Mouse (Mus musculus) retina, embryonic 14.5 days (tissue): ENCODE measurements around the gene Olfr1248.
"Not testable (repeated sequence)": the region's sequence is repeated elsewhere in the genome, so short reads cannot be mapped to it uniquely, and the experiment has no call there.

Experiments used
- DNase-seq: peaks from one replicate; pipeline ENCODE4 v3.0.0-alpha.2; 2015; ENCODE audit warnings: low spot score

Gene Olfr1248

GRCm38 (mm10) chr2:89618145-89618544 lies at the start of gene Olfr1248:
Gene Olfr1248 (minus strand): TSS chr2:89618245.
- DNase-seq: not testable (repeated sequence)

GRCm38 (mm10) chr2:89661367-89661766 lies 43.3 kb upstream of the Olfr1248 start, which contains the start of gene Olfr1250:
Gene Olfr1250 (minus strand): TSS chr2:89661467.
- no peak for DNase-seq

GRCm38 (mm10) chr2:89634883-89635282 lies 16.8 kb upstream of the Olfr1248 start, which contains the start of gene Olfr1249:
Gene Olfr1249 (minus strand): TSS chr2:89634983.
- DNase-seq: no peak

GRCm38 (mm10) chr2:89614030-89614429 lies 4.0 kb downstream of the Olfr1248 start, which contains the start of gene Olfr1247:
Gene Olfr1247 (minus strand): TSS chr2:89614130.
- DNase-seq: no peak

- DNase-seq: no peak
Observed at GRCm38 (mm10) chr2:89593057-89593456, 25.0 kb downstream of the Olfr1248 start, which contains the start of gene Olfr1246. Gene Olfr1246 (minus strand): TSS chr2:89593157.

GRCm38 (mm10) chr2:89578347-89578746 lies 39.7 kb downstream of the Olfr1248 start, which contains the start of gene Olfr1245:
Gene Olfr1245 (minus strand): TSS chr2:89578447.
- no peak for DNase-seq
